Mouse (Mus musculus): ENCODE results near the gene Tmem258. TPM values are rescaled to one million over a fixed set of nuclear protein-coding genes. Genes with fewer than 3 reads are reported as not detected.
A peak's percentile ranks its signal among the peaks of the same experiment; 100 is the strongest.

Tmem258 gene
- total and polyA plus RNA-seq, 2 experiments from 2014 or later = 61.4 to 279 TPM

DNA sequence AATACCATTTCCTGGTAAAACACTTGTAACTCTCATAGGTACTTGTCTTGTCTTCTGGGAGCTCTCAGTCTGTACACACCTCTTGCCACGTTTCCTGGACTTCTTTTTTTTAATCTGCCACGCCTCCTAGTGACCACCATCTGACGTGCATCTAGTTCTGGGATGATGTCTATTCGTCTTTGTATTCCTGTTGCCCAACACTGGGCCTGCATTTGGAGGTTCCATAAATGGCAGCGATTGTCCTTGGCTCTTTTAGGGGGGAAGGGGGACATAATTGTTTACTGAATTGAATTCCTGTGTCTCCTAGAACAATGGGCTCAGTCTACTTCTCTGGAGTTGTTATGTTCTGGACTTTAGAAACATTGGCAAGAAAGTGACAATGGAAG is 795 bp downstream of the Tmem258 start:
- ATAC-seq (ENCODE audit: low FRiP score) = peak; percentile 59
- WGBS = 3% methylated on average over 5 of the region's 5 CpGs
- H3K4me1 ChIP-seq (ENCODE audit: insufficient read depth, low read length) = peaks cover 10% of the 10 kb centered on the region; the same call in 1 of the 2 replicates
- peak overlapping the region; percentile 70 for H3K9ac ChIP-seq (replicated peaks; ENCODE audit: low read length, poor library complexity, severe bottlenecking)
- peak; percentile 62 for DNase-seq (ENCODE audit: low spot score)
- H3K27ac ChIP-seq (ENCODE audit: low read depth, low read length) = peak overlapping the region; percentile 71
- peak; percentile 64 for TF ChIP-seq CTCF (IDR thresholded peaks at IDR 0.05)
- H3K4me2 ChIP-seq (ENCODE audit: low read depth, low read length, poor library complexity, severe bottlenecking) = peak overlapping the region; percentile 85
- H3K9me3 ChIP-seq (ENCODE audit: low read length) = no peaks in the 10 kb centered on the region
- H3K36me3 ChIP-seq (ENCODE audit: insufficient read depth, low read length) = peaks cover 38% of the 10 kb centered on the region
- H3K27me3 ChIP-seq (ENCODE audit: insufficient read depth, low read length) = no peaks in the 10 kb centered on the region
- peak overlapping the region; percentile 80 for H3K4me3 ChIP-seq (ENCODE audit: low read depth, low read length)

DNA sequence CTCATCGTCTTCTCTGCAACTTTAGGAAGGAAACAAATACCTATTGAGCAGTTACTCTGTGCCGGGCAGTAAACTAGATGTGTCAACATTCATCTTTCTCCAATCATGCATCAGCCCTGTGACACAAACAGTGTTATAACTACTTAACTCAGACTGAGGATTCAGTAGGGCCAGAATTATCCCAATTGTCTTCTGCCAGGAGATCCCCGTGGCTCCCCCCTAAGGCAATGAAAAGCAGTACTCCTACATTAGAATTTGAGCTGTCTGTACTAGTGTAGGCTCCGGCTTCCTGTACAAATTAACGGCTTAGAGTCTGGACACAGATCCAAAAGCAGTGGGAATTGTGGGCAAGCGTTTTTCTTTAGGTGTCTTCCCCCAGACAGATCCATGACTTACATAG is 1.2 kb downstream of the Tmem258 start:
- Histone ChIP-seq H3K4me3 (ENCODE audit: low read depth, low read length) (peak overlapping the region; percentile 80; the same call in 1 of the 2 replicates), H3K36me3 (ENCODE audit: insufficient read depth, low read length) (peaks cover 38% of the 10 kb centered on the region), H3K4me2 (ENCODE audit: low read depth, low read length, poor library complexity, severe bottlenecking) (peak overlapping the region; percentile 85), H3K4me1 (ENCODE audit: insufficient read depth, low read length) (peaks cover 10% of the 10 kb centered on the region; the same call in 1 of the 2 replicates), H3K9ac (replicated peaks; ENCODE audit: low read length, poor library complexity, severe bottlenecking) (no peak overlapping the region; the same call in 1 of the 2 replicates), H3K9me3 (ENCODE audit: low read length) (no peaks in the 10 kb centered on the region), H3K27me3 (ENCODE audit: insufficient read depth, low read length) (no peaks in the 10 kb centered on the region), H3K27ac (ENCODE audit: low read depth, low read length) (no peak overlapping the region)
- ATAC-seq (ENCODE audit: low FRiP score) = no peak
- no peak for DNase-seq (ENCODE audit: low spot score)
- WGBS = 70% methylated on average over 6 of the region's 6 CpGs
- no peak for TF ChIP-seq CTCF (IDR thresholded peaks at IDR 0.05)

DNA sequence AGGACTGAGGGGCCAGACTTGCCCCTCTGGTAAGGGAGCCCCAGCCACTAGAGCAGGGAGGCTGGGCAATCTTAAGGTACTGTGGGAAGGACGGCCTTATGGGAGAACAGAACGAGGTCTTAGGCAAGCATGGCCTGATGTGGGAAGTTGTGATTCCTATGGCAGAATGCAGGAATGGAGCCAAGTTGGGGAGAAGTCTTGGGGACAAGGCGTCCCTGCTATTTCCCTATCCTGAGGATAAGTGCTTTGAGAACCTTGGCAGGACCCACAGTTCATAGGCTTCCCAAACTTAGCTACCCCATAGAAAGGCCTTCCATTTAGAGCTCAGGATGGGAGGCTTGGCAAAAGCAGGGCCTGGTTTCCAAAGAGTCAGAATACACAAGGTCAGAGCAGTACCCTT is 5.0 kb downstream of the Tmem258 start:
- TF ChIP-seq CTCF (IDR thresholded peaks at IDR 0.05) = no peak
- ATAC-seq (ENCODE audit: low FRiP score) = no peak

GRCm38 (mm10) chr19:10210885-10211284 is 7.1 kb downstream of the Tmem258 start:
- H3K4me1 ChIP-seq (ENCODE audit: insufficient read depth, low read length) = no peaks in the 10 kb centered on the region
- 89% methylated on average over 4 of the region's 4 CpGs for WGBS
- peaks cover 44% of the 10 kb centered on the region for H3K36me3 ChIP-seq (ENCODE audit: insufficient read depth, low read length)
- no peak overlapping the region for H3K4me3 ChIP-seq (ENCODE audit: low read depth, low read length)
- no peak for TF ChIP-seq CTCF (IDR thresholded peaks at IDR 0.05)
- ATAC-seq (ENCODE audit: low FRiP score) (no peak), DNase-seq (ENCODE audit: low spot score) (no peak)
- no peak overlapping the region for H3K4me2 ChIP-seq (ENCODE audit: low read depth, low read length, poor library complexity, severe bottlenecking)
- no peak overlapping the region for H3K9ac ChIP-seq (replicated peaks; ENCODE audit: low read length, poor library complexity, severe bottlenecking)
- no peaks in the 10 kb centered on the region for H3K27me3 ChIP-seq (ENCODE audit: insufficient read depth, low read length)
- no peaks in the 10 kb centered on the region for H3K9me3 ChIP-seq (ENCODE audit: low read length)
- no peak overlapping the region for H3K27ac ChIP-seq (ENCODE audit: low read depth, low read length)

More for the DNA sequence above, 5.0 kb downstream of the Tmem258 start:
- H3K4me3 ChIP-seq (ENCODE audit: low read depth, low read length) = no peak overlapping the region
- H3K4me2 ChIP-seq (ENCODE audit: low read depth, low read length, poor library complexity, severe bottlenecking) = no peak overlapping the region
- peaks cover 7% of the 10 kb centered on the region; the same call in 1 of the 2 replicates for H3K4me1 ChIP-seq (ENCODE audit: insufficient read depth, low read length)
- H3K9me3 ChIP-seq (ENCODE audit: low read length) = no peaks in the 10 kb centered on the region
- H3K9ac ChIP-seq (replicated peaks; ENCODE audit: low read length, poor library complexity, severe bottlenecking) = no peak overlapping the region
- H3K27me3 ChIP-seq (ENCODE audit: insufficient read depth, low read length) = no peaks in the 10 kb centered on the region
- H3K36me3 ChIP-seq (ENCODE audit: insufficient read depth, low read length) = peaks cover 44% of the 10 kb centered on the region
- no peak for DNase-seq (ENCODE audit: low spot score)
- 89% methylated on average over 3 of the region's 3 CpGs for WGBS
- H3K27ac ChIP-seq (ENCODE audit: low read depth, low read length) = no peak overlapping the region

DNA sequence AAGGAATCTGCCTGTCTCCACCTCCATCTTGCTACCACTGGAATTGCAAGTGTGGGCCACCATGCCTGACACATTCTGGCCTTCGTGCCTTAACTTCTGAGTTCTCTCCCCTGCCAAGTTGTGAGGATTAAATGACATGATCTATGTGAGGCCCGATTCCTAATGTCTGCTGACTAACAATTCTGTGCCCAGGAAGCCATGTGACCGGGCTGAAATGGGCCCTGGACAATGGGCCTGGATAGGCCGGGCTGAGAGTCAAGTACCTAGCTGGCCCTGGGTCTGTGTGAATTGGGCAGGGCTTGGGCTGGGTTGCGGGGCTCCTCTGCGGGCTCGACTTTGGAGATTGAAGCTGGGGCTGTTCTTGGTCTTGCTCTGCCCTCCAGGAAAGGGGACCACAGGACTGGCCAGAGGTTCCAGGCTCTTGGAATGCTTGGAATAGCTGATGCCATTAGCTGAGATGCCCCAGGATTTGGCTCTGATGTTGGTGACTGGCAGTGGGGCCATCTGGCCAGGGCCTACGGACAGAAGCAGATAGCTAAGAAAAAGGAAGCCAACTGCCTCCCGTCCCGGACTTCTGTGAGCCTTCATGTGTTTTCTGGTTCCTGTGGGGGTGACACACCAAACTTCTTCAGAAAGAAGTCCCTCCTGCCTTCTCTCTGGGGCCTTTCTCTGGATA is 10.1 kb downstream of the Tmem258 start:
- TF ChIP-seq CTCF (IDR thresholded peaks at IDR 0.05) = no peak
- 95% methylated on average over 10 of the region's 10 CpGs for WGBS
- peaks cover 25% of the 10 kb centered on the region; the same call in 1 of the 2 replicates for H3K36me3 ChIP-seq (ENCODE audit: insufficient read depth, low read length)

GRCm38 (mm10) chr19:10216101-10216500 is 12.3 kb downstream of the Tmem258 start:
- H3K9me3 ChIP-seq (ENCODE audit: low read length) = no peaks in the 10 kb centered on the region
- TF ChIP-seq CTCF (IDR thresholded peaks at IDR 0.05) = no peak
- no peak for ATAC-seq (ENCODE audit: low FRiP score)
- H3K4me2 ChIP-seq (ENCODE audit: low read depth, low read length, poor library complexity, severe bottlenecking) = no peak overlapping the region
- DNase-seq (ENCODE audit: low spot score) = no peak
- no peak overlapping the region for H3K27ac ChIP-seq (ENCODE audit: low read depth, low read length)
- H3K9ac ChIP-seq (replicated peaks; ENCODE audit: low read length, poor library complexity, severe bottlenecking) = no peak overlapping the region
- H3K4me1 ChIP-seq (ENCODE audit: insufficient read depth, low read length) = no peaks in the 10 kb centered on the region
- no peak overlapping the region for H3K4me3 ChIP-seq (ENCODE audit: low read depth, low read length)
- WGBS = 88% methylated on average over 8 of the region's 8 CpGs
- H3K36me3 ChIP-seq (ENCODE audit: insufficient read depth, low read length) = peaks cover 15% of the 10 kb centered on the region; the same call in 1 of the 2 replicates
- no peaks in the 10 kb centered on the region for H3K27me3 ChIP-seq (ENCODE audit: insufficient read depth, low read length)

More for the DNA sequence above, 10.1 kb downstream of the Tmem258 start:
- Histone ChIP-seq H3K9me3 (ENCODE audit: low read length) (no peaks in the 10 kb centered on the region), H3K27me3 (ENCODE audit: insufficient read depth, low read length) (no peaks in the 10 kb centered on the region), H3K9ac (replicated peaks; ENCODE audit: low read length, poor library complexity, severe bottlenecking) (no peak overlapping the region), H3K4me3 (ENCODE audit: low read depth, low read length) (no peak overlapping the region), H3K4me1 (ENCODE audit: insufficient read depth, low read length) (no peaks in the 10 kb centered on the region), H3K27ac (ENCODE audit: low read depth, low read length) (no peak overlapping the region), H3K4me2 (ENCODE audit: low read depth, low read length, poor library complexity, severe bottlenecking) (no peak overlapping the region)
- DNase-seq (ENCODE audit: low spot score) (no peak), ATAC-seq (ENCODE audit: low FRiP score) (no peak)
